Mouse (Mus musculus) frontal cortex, adult 2 months (tissue): ENCODE results near the gene Gprin2. TPM values are rescaled to one million over a fixed set of nuclear protein-coding genes. Genes with fewer than 3 reads are reported as not detected.

ENCODE experiments used
- polyA plus RNA-seq: library from polyadenylated mRNA; depleted of rRNA; stranded (reverse); fragments of >200 nt; gene quantifications from 2 replicates; pipeline ENCODE4 v1.2.3, GENCODE M21; 2012; rRNA removed

The Gprin2 gene
- polyA plus RNA-seq, 1 experiment = 1.2 TPM

Other genes starting within 250 kb of the Gprin2 start
- not detected in 2 replicates for gene Rbp3, start 247.7 kb downstream of the Gprin2 start, polyA plus RNA-seq
- 2.5 and 2.6 TPM in 2 replicates for gene Zfp488, start 222.9 kb downstream of the Gprin2 start, polyA plus RNA-seq
- gene Gm30083, start 186.5 kb downstream of the Gprin2 start, polyA plus RNA-seq = not detected in 2 replicates
- not detected in 2 replicates for gene Gm5460, start 184.9 kb downstream of the Gprin2 start, polyA plus RNA-seq
- gene Antxrl, start 148.9 kb downstream of the Gprin2 start, polyA plus RNA-seq = not detected in 2 replicates
- 0.32 and 0.36 TPM in 2 replicates for gene Anxa8, start 115.7 kb downstream of the Gprin2 start, polyA plus RNA-seq
- not detected in 2 replicates for gene A630023A22Rik, start 98.9 kb downstream of the Gprin2 start, polyA plus RNA-seq
- not detected in 2 replicates for gene Npy4r, start 49.2 kb downstream of the Gprin2 start, polyA plus RNA-seq
- gene Syt15, start 17.9 kb upstream of the Gprin2 start, polyA plus RNA-seq = 1.1 and 1.3 TPM in 2 replicates
- gene Shld2, start 108.8 kb upstream of the Gprin2 start, polyA plus RNA-seq = 3.8 and 4.7 TPM in 2 replicates
- gene Glud1, start 109.1 kb upstream of the Gprin2 start, polyA plus RNA-seq = 174 and 196 TPM in 2 replicates
- not detected in 2 replicates for gene Fam25c, start 153.8 kb upstream of the Gprin2 start, polyA plus RNA-seq
- gene Sncg, start 173.1 kb upstream of the Gprin2 start, polyA plus RNA-seq = 7.6 and 10.5 TPM in 2 replicates
- gene Mmrn2, start 173.8 kb upstream of the Gprin2 start, polyA plus RNA-seq = 2.9 and 3.2 TPM in 2 replicates